Mouse (Mus musculus) gastrocnemius, postnatal 14 days (tissue): ENCODE data around the gene Sacs. TPM values are rescaled to one million over a fixed set of nuclear protein-coding genes. Genes with fewer than 3 reads are reported as not detected.
"Not testable (repeated sequence)": the region's sequence is repeated elsewhere in the genome, so short reads cannot be mapped to it uniquely, and the experiment has no call there.

Experiments used
- DNase-seq: peaks from one replicate; pipeline ENCODE4 v3.0.0; 2021; ENCODE audit warnings: mixed read lengths
- intact Hi-C: fragments of 180-260 bp; cut with DNase I; formaldehyde crosslinking; loops from one replicate; pipeline ENCODE4 v1.15.1; 2025; ENCODE audit warnings: low total_unique reads
- long read RNA-seq, 2 experiments: library from polyadenylated mRNA; stranded (forward); transcript quantifications; one replicate each; pipeline ENCODE4 v2.0.0; 2021
- total RNA-seq, 2 experiments: library from RNA; stranded (reverse); gene quantifications; 2 replicates each; pipeline ENCODE4 v1.2.3; 2021

Gene Sacs
- total RNA-seq, result 10 to 100 TPM; 22.8 to 31.4 TPM
- long read RNA-seq, experiment 1, partial matches to known transcripts, result 0 of 3 reads
- long read RNA-seq, experiment 1, other reads (novel, unspliced or antisense), result 3 of 3 reads
- long read RNA-seq, experiment 2, partial matches to known transcripts, result 0 of 3 reads
- long read RNA-seq, experiment 2, other reads (novel, unspliced or antisense), result 3 of 3 reads

DNA sequence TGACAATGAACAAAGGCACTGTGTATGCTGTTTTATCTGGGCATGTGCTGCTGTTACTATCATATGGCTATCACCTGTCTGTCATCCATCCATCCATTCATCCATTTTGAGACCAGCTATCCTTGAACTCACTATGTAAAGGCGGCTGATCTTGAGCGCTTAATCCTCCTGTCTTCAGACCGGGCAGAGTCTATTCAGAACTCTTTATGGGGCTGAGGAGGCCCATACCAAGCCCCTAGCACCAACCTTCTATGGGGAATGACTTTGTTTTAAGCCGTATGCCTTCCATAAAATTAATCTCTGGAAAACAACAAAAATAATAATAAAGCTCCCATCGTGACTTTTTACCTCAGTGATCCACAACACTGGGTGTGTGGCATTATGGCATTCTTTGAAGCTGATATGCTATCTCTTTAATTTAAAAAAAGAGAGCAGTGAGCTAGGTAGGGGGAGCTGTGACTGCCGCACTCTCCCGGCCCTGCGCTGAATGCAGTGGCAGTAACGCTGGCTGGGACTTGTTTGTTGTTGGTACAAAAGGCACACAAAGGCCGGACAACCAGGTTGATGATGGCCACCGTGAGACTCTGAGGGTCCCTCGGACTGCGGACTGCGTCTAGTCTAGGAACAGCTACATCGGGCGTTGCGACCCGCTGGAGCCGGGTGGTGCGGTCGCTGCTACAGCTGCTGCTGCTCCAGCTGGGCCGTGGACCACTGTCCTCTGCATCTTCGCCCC is at the start of gene Sacs:
Gene Sacs (plus strand): TSS at position 464 of the 733 bp plus-strand sequence.
- no peak for DNase-seq
- intact Hi-C loops, result no loop called here

- intact Hi-C loops, result no loop called here
- no peak for DNase-seq
Measured at GRCm38 (mm10) chr14:61090955-61091354, 47.3 kb upstream of the Sacs start.

GRCm38 (mm10) chr14:61092073-61092472 is 46.2 kb upstream of the Sacs start:
- intact Hi-C loops, result no loop called here
- DNase-seq, result peak; percentile 15

DNA sequence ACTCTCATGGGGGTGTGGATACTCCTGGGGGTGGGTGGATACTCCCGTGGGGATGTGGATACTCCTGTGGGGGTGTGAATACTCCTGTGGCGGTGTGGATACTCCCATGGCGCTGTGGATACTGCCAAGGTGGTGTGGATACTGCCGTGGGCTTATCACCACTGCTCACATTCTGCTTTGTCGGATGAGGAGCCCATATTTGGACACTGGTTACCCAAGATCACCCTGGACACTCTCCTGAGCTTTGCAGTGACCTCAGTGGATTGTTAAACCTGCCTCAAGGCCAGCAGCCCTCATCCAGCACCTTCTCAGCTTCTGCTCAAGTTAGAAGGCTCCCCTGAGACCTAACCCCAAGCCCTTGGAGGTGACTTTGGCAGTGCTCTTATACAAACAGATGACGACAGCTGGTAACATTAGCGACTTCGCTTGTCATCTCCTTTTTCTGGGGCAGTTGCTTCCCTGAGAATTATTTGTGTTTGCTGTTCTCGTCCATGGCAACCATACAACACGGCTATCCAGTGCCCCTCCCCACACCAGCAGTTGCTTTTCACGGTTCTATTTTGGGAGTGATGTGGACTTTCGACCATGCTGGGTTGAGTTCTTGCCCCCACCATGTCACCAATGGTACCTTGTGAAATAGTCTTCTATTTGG is 40.2 kb upstream of the Sacs start:
- intact Hi-C loops, result no loop called here

GRCm38 (mm10) chr14:61100736-61101135 is 37.5 kb upstream of the Sacs start:
- intact Hi-C loops, result no loop called here
- no peak for DNase-seq

More for the DNA sequence above, 40.2 kb upstream of the Sacs start:
- peak; percentile 9 for DNase-seq

- no peak for DNase-seq
- intact Hi-C loops, result no loop called here
Measured at GRCm38 (mm10) chr14:61106404-61106803, 31.9 kb upstream of the Sacs start.

DNA sequence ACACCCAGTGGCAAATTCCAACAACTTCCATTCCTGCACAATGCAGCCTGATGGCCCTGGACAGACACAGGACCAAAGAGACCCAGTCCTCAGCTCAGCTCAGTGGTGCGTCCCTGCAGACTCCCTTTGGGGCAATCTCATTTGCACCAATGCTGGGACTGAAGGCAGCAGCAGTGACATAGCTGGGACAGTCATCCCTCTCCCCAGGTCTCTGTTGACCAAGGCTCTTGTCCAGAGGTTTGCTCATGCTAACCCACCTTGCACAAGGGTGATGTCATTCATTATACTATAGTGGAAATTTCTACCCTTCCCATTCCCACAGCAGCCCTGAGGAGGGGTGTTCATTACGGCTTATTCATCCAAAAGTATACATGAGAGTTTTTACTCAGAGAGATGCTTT is 29.6 kb upstream of the Sacs start:
- DNase-seq, result no peak
- intact Hi-C loops, result no loop called here

DNA sequence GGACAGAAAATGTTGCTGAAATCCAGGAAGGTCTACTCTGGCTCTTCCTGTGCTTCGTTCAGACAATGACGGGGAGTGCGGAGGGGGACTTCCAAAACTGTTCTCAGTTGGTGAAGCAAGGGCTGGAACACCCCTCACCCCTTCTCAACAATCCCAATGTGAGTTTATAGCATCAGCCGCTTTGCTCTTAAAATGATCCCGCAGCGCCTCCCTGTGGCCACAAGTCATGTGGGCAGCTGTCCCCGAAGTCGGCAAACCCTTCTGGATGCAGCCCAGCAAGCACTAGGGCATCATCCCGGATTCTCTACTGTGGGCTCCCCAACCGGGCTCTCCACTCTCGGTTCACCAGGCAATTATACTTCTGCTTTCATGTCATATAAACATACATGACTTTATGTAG is 25.9 kb upstream of the Sacs start:
- intact Hi-C loops, result loop anchor here (2.0 kb wide), 1 partner anchor 314 kb away; no protein-coding TSS in a partner anchor
- peak; percentile 81 for DNase-seq

DNA sequence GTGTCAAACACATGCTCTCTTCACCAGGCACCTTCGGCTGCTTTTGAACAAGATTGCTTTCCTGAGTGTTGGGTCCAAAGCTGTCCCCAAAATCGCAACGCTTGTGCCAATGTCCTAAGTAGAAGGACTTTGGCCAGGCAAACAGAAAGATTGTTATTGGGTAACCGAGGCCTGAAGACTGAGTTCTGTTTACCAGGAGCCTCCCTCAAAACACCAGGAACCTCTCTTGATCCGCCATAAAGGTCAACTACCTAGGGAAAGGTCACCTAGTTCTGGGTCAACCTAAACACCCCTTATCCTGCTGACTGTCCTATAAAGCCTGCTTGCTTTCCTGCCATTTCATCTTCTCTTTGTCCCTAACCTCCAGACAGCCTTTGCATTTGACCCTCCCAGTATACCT is 13.5 kb upstream of the Sacs start:
- intact Hi-C loops, result no loop called here
- no peak for DNase-seq

- no peak for DNase-seq
- intact Hi-C loops, result no loop called here
Measured at GRCm38 (mm10) chr14:61125201-61125600, 13.1 kb upstream of the Sacs start.

GRCm38 (mm10) chr14:61127365-61127764 is 10.9 kb upstream of the Sacs start:
- DNase-seq, intact Hi-C loops: not testable (repeated sequence)

DNA sequence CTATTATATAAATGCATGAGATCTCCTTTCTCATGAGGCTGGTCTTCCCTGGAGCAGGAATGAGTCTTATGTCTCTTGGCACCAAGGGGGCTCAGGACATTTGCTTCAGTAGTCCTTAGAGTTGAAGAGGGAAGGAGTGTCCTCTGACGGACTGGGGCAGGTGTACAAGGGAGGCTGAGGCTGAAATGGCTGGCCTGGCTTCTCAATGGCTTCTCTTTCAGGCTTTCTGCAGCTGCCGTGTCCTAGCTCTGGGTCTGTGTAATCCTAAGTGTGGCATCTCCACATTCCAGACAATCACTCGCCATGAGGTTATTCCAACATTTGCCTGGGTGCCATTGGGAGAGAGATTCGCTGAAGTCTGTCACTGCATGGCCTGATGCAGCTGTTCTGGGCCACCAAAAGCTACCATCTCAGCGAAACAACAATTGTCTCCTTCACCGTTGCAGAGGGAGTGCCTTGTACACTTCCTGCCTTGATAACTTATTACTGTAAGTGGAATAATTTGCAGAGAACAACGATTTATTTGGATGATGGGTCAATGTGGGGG is 9.2 kb upstream of the Sacs start:
- intact Hi-C loops, result no loop called here
- DNase-seq, result peak; percentile 7

DNA sequence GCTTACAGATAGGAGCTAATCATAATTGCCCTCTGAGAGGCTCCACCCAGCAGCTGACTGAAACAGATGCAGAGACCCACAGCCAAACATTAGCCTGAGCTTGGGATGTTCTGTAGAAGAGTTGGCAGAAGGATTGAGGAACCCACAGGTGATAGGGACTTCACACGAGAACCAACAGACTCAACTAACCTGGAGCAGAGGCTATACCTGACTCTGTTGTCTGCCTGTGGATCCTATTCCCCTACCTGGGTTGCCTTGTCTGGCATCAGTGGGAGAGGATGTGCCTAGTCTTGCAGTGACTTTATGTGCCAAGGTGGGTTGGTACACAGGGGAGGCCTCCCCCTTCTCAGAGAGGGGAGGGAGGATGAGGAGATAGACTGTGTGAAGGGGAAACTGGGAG is 5.7 kb upstream of the Sacs start:
- no peak for DNase-seq
- intact Hi-C loops, result no loop called here

DNA sequence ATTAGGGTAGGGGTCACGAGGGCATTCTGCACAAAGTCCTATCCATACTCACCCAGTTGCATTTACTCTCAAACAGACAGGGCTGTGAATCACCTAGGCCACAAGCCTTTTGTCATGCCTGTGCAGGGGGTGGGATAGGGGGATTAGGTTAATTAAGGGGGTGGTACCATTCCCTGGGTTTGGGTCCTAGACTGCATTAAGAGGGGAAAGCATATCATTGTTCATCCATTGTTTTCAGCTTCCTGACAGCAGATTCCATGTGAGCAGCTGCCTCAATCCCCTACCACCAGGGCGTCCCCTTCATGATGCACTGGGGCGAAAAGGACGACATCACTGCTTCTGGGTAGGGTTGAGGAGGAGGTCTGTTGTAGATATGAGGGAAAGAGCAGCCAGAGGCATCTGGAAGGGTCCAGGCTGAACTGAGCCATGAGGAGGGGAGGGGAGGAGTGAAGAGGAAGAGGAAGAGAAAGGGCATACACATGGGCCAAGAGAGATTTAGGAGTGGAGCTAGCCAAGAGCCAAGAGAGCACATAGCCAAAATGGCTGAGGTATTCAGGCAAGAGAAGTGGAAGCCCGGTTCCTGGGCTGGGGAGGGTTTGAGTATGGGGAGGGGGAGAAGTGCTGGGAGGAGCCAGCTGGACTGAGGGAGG is 3.8 kb upstream of the Sacs start:
- DNase-seq, result no peak
- intact Hi-C loops, result no loop called here

DNA sequence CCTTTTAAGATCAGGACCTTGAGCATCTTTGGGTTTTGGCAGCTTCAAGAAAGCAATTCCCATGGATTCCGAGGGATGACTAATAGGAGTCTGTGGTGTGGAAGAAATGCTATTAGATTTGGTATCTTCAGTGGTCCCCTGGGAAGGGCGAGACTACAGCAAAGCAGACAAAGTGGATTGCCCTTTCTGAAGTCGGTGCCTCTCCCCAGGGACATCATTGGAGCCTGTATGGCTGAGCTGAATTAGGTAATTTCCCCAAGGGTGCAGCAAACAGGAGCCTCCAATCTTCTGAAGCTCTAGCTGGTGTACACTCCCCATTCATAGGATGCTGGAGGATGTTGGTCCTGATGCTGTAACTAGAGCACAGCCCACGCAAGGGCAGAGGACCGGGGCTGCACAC is 847 bp upstream of the Sacs start:
- no peak for DNase-seq
- intact Hi-C loops, result no loop called here

DNA sequence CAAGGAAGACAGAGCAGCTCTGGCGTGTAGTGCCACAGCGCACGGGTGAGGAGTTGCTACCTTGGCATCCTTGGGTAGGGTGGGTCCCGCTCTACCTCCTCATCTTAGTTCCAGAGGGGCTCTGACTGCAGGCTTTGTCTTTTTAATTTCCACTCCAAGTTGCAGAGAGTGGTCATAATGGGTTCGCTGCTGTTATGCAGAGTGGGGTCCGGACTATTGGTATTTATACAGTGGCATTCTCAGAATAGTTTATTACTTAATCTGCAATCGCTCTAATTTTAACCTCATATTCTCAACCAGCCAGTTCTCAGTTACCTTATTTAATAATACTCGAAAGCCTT is 440 bp downstream of the Sacs start:
- intact Hi-C loops, result no loop called here
- no peak for DNase-seq

DNA sequence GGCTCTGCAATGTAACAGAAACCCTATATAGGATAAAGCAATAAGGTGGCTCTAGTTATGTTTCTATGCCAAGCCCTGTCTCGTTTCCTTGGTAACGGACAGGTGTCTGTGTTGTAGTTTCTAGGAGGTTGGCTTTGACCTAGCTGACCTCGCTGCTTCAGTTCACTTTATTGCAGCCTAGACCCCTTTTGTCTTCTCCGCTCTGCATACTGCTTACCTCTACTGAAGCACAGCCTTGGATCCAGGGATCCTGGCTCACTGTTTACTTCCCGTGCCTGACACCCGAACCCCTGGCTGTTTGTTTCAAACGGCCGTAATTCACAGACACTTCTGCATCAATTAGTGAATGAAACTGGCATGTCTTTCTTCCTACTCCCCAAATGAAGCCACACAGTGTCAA is 5.1 kb downstream of the Sacs start:
- no peak for DNase-seq
- intact Hi-C loops, result no loop called here

DNA sequence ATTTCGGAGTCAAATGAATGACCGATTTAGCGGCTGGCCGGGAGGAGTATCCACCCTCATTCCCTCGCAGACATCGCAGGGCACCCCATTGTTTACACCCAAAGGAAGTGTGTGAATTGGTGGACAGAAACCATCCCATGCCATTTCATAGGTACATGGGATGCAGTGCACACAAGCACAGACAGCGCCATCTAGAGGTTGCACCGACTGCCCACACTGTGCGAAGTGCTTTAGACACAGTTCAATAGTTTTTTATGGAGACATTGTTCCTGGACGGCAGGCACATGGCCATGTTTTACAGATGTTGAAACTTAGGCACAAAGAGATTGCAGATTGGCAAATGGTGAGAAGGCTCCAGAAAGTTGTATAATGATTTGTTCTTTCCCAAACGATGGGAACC is 5.6 kb downstream of the Sacs start:
- intact Hi-C loops, result no loop called here
- no peak for DNase-seq

DNA sequence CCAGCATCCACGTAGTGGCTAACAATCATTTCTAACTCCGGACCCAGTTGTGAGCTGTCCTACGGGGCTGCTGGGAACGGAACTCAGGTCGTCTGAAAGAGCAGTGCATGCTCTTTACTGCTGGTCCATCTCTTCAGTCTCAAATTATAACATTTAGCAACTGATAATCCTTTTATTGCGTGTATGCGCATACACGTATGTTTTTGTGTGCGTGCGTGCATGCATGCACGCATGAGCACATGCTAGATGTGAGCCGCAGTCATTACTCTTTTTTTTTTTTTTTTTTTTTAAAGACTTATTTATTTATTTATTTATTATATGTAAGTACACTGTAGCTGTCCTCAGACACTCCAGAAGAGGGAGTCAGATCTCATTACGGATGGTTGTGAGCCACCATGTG is 12.2 kb downstream of the Sacs start:
- intact Hi-C loops, DNase-seq: not testable (repeated sequence)

DNA sequence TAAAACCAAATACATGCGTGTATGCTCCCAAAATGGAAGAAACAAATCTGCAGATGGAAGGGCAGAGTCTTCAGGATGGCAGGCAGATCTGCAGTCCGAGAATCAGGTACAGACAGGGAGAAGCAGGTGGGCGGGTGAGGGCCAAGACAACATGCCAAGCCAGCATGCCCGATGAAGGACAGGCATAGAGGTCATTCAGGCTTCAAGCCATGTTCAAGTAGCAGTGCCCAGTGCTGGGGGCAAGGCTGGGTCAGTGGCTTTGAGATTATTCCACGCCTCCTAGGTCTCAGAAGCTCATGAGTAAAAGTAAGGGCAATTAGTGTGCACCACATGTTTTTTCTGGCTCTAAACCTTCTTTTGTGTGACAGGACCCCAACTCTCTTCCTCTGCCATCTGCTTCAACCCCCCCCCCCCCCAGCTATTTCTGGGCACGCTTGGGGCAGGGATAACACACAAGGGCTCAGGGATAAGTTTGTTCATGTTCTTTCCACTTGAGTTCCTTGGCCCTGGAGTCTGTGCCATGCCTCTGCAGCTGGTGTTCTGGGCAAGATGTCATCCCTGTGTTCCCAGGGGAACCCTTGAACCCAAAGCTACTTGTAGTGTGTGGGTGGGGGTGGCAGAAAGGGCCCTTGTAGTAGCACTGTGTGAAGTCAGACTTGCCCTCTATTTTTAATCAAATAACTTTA is 16.8 kb downstream of the Sacs start:
- intact Hi-C loops, result no loop called here
- DNase-seq, result peak; percentile 53
